Mouse (Mus musculus) hindbrain, postnatal 0 days (tissue): Measurements from ENCODE around the gene Acads. TPM values are rescaled to one million over a fixed set of nuclear protein-coding genes. Genes with fewer than 3 reads are reported as not detected.
"Not testable (repeated sequence)": the region's sequence is repeated elsewhere in the genome, so short reads cannot be mapped to it uniquely, and the experiment has no call there.

Experiments used
- ATAC-seq: fragments of 200-750 bp; cut with Nextera tagmentation; 2 replicates; pipeline ENCODE4 v1.8.0; 2017; ENCODE audit warnings: mild to moderate bottlenecking, moderate TSS enrichment, moderate library complexity
- DNase-seq: peaks from one replicate; pipeline ENCODE4 v3.0.0-alpha.2; 2015; ENCODE audit warnings: low spot score
- H3K27ac ChIP-seq: fragments of 300-500 bp; sonication (generic); 2 replicates; pipeline ENCODE4 v1.5.1; 2014; ENCODE audit warnings: mild to moderate bottlenecking
- H3K27me3 ChIP-seq: fragments of 300-500 bp; sonication (generic); 2 replicates; pipeline ENCODE4 v1.6.1; 2014; ENCODE audit warnings: low read length, mixed read lengths; ENCODE audit not compliant: insufficient read depth
- H3K36me3 ChIP-seq: fragments of 300-500 bp; sonication (generic); 2 replicates; pipeline ENCODE4 v1.6.1; 2014; ENCODE audit warnings: low read length, mixed read lengths; ENCODE audit not compliant: insufficient read depth
- H3K4me1 ChIP-seq: fragments of 300-500 bp; sonication (generic); 2 replicates; pipeline ENCODE4 v1.6.1; 2014; ENCODE audit warnings: antibody characterized with exemption, low read length, mixed read lengths; ENCODE audit not compliant: insufficient read depth
- H3K4me2 ChIP-seq: fragments of 300-500 bp; sonication (generic); 2 replicates; pipeline ENCODE4 v1.6.1; 2014; ENCODE audit warnings: low read depth, mild to moderate bottlenecking, low read length, moderate library complexity, mixed read lengths
- H3K4me3 ChIP-seq: fragments of 300-500 bp; sonication (generic); 2 replicates; pipeline ENCODE4 v1.5.1; 2014; ENCODE audit warnings: low read length
- H3K9ac ChIP-seq: fragments of 300-500 bp; sonication (generic); replicated peaks from 2 replicates; pipeline ENCODE4 v1.6.1; 2014; ENCODE audit warnings: mild to moderate bottlenecking, low read length, moderate library complexity, mixed read lengths
- H3K9me3 ChIP-seq: fragments of 300-500 bp; sonication (generic); 2 replicates; pipeline ENCODE4 v1.6.1; 2016; ENCODE audit warnings: low read length, mixed read lengths
- CTCF ChIP-seq: IDR thresholded peaks from 2 replicates; pipeline ENCODE4 v1.5.1; 2016; ENCODE audit warnings: antibody characterized with exemption, control low read depth, low read depth
- WGBS: fragments of 180-500 bp; shearing (Covaris S2); extraction: QIAGEN DNeasy Blood & Tissue Kit; methylation state at CpG from one replicate; pipeline ENCODE4 v1.1.7; 2014; 5-methylcytosine and 5-hydroxymethylcytosine counted together
- polyA plus RNA-seq: library from polyadenylated mRNA; unstranded; fragments of >200 nt; fragmentation: Nextera tagmentation; extraction: Ambion mirVana; gene quantifications from 2 replicates; pipeline ENCODE4 v1.2.1, GENCODE M21; 2015
- total RNA-seq: library from RNA; depleted of rRNA; stranded (reverse); fragments of >200 nt; gene quantifications from 2 replicates; pipeline ENCODE4 v1.2.3, GENCODE M21; 2014

Acads gene
- total and polyA plus RNA-seq, 2 experiments from 2014 or later, result 22.1 to 32.5 TPM

GRCm38 (mm10) chr5:115081636-115082035 is 37.5 kb downstream of the Acads start:
- 88% methylated on average over 5 of the region's 5 CpGs for WGBS
- H3K4me1 ChIP-seq, result no peaks in the 10 kb centered on the region
- H3K27ac ChIP-seq, result no peak overlapping the region
- no peaks in the 10 kb centered on the region for H3K27me3 ChIP-seq
- H3K9ac ChIP-seq, result no peak overlapping the region
- ATAC-seq (no peak), DNase-seq (no peak)
- no peak overlapping the region for H3K4me2 ChIP-seq
- no peaks in the 10 kb centered on the region for H3K9me3 ChIP-seq
- H3K4me3 ChIP-seq, result no peak overlapping the region
- peaks cover 23% of the 10 kb centered on the region; the same call in 1 of the 2 replicates for H3K36me3 ChIP-seq
- no peak for TF ChIP-seq CTCF

GRCm38 (mm10) chr5:115076144-115076901 is 42.8 kb downstream of the Acads start:
- TF ChIP-seq CTCF, result peak; percentile 80
- Histone ChIP-seq H3K9ac (no peak overlapping the region), H3K27ac (no peak overlapping the region), H3K36me3 (no peaks in the 10 kb centered on the region), H3K4me2 (no peak overlapping the region), H3K4me1 (no peaks in the 10 kb centered on the region), H3K4me3 (no peak overlapping the region), H3K27me3 (no peaks in the 10 kb centered on the region), H3K9me3 (no peaks in the 10 kb centered on the region)
- DNase-seq (peak; percentile 72), ATAC-seq (no peak)
- WGBS, result 59% methylated on average over 5 of the region's 5 CpGs

GRCm38 (mm10) chr5:115074749-115075148 is 44.4 kb downstream of the Acads start:
- no peak for TF ChIP-seq CTCF
- 92% methylated on average over 4 of the region's 4 CpGs for WGBS
- Histone ChIP-seq H3K9ac (no peak overlapping the region), H3K4me3 (no peak overlapping the region), H3K4me2 (no peak overlapping the region), H3K4me1 (no peaks in the 10 kb centered on the region), H3K27ac (no peak overlapping the region), H3K9me3 (no peaks in the 10 kb centered on the region), H3K36me3 (no peaks in the 10 kb centered on the region), H3K27me3 (no peaks in the 10 kb centered on the region)
- ATAC-seq, result no peak
- no peak for DNase-seq

GRCm38 (mm10) chr5:115073306-115073705 is 45.8 kb downstream of the Acads start:
- H3K4me2 ChIP-seq, H3K4me1 ChIP-seq, H3K9ac ChIP-seq, ATAC-seq, H3K27me3 ChIP-seq, H3K4me3 ChIP-seq, H3K36me3 ChIP-seq, H3K27ac ChIP-seq, H3K9me3 ChIP-seq, DNase-seq: not testable (repeated sequence)
- 84% methylated on average over 8 of the region's 8 CpGs for WGBS

GRCm38 (mm10) chr5:115072143-115072542 is 47.0 kb downstream of the Acads start:
- no peaks in the 10 kb centered on the region for H3K36me3 ChIP-seq
- H3K4me1 ChIP-seq, result 0 out of 2 replicates have a peak, but pooled peaks cover 3% of the 10 kb centered on the region
- no peak overlapping the region for H3K27ac ChIP-seq
- no peak overlapping the region for H3K4me2 ChIP-seq
- H3K4me3 ChIP-seq, result no peak overlapping the region
- DNase-seq (no peak), ATAC-seq (no peak)
- 94% methylated on average over 7 of the region's 7 CpGs for WGBS
- no peaks in the 10 kb centered on the region for H3K9me3 ChIP-seq
- TF ChIP-seq CTCF, result no peak
- H3K27me3 ChIP-seq, result no peaks in the 10 kb centered on the region
- no peak overlapping the region for H3K9ac ChIP-seq

- Histone ChIP-seq H3K36me3 (no peaks in the 10 kb centered on the region), H3K4me1 (0 out of 2 replicates have a peak, but pooled peaks cover 3% of the 10 kb centered on the region), H3K9me3 (no peaks in the 10 kb centered on the region), H3K27me3 (no peaks in the 10 kb centered on the region), H3K4me2 (no peak overlapping the region), H3K9ac (no peak overlapping the region), H3K4me3 (no peak overlapping the region), H3K27ac (no peak overlapping the region)
- no peak for TF ChIP-seq CTCF
- DNase-seq (no peak), ATAC-seq (no peak)
- 87% methylated on average over 11 of the region's 11 CpGs for WGBS
Measured at GRCm38 (mm10) chr5:115071096-115071901, 47.8 kb downstream of the Acads start.
